ENCODE assay signal across 8 mouse cellular contexts in genomic region chr11:8692536-8693471, GRCm38 (mm10). TPM values are rescaled to one million over a fixed set of nuclear protein-coding genes. Genes with fewer than 3 reads are reported as not detected.
DNase-seq lines count a peak whose midpoint lies in the region; ATAC-seq lines count a peak whose summit lies in the region.

No protein-coding gene starts in this region.

- H3K36me3 ChIP-seq in heart, embryonic 13.5 days, result no peaks in the 10 kb centered on the region
- H3K36me3 ChIP-seq in forebrain, embryonic 14.5 days (ENCODE audit: control insufficient read depth, insufficient read depth, low read length), result no peaks in the 10 kb centered on the region
- H3K36me3 ChIP-seq in liver, embryonic 13.5 days, result no peaks in the 10 kb centered on the region
- no peaks in the 10 kb centered on the region for H3K36me3 ChIP-seq in stomach, embryonic 15.5 days

- 9% methylated on average over 16 of the region's 16 CpGs for WGBS in heart, embryonic 13.5 days
- 1% methylated on average over 16 of the region's 16 CpGs for WGBS in forebrain, embryonic 14.5 days
- WGBS in liver, embryonic 13.5 days (ENCODE audit: insufficient replicate concordance), result 44% methylated on average over 16 of the region's 16 CpGs
- 12% methylated on average over 16 of the region's 16 CpGs for WGBS in stomach, embryonic 15.5 days

- no peak for DNase-seq in heart, adult 11 months
- DNase-seq in Muller cell, postnatal 12 days (ENCODE audit: inconsistent ontology term), result peak; percentile 63
- DNase-seq in forebrain, embryonic 14.5 days (ENCODE audit: low spot score), result peak; percentile 80
- no peak for DNase-seq in liver, embryonic 13.5 days
- no peak for DNase-seq in right cerebral cortex, adult 18-20 months
- DNase-seq in frontal cortex, postnatal 14 days (ENCODE audit: low spot score in 2 of 2), result no peak

- peaks cover 28% of the 10 kb centered on the region for H3K4me1 ChIP-seq in heart, embryonic 13.5 days
- H3K4me1 ChIP-seq in forebrain, embryonic 14.5 days (ENCODE audit: control insufficient read depth, insufficient read depth, low read length), result peaks cover 23% of the 10 kb centered on the region
- peaks cover 5% of the 10 kb centered on the region; the same call in 1 of the 2 replicates for H3K4me1 ChIP-seq in liver, embryonic 13.5 days (replicated peaks)
- peaks cover 21% of the 10 kb centered on the region for H3K4me1 ChIP-seq in stomach, embryonic 15.5 days

- H3K4me3 ChIP-seq in heart, embryonic 13.5 days, result peak overlapping the region; percentile 13; the same call in 1 of the 2 replicates
- no peak overlapping the region for H3K4me3 ChIP-seq in forebrain, embryonic 14.5 days (ENCODE audit: low read depth, low read length)
- no peak overlapping the region for H3K4me3 ChIP-seq in liver, embryonic 13.5 days (replicated peaks)
- no peak overlapping the region for H3K4me3 ChIP-seq in stomach, embryonic 15.5 days (replicated peaks)

- peak overlapping the region; percentile 53 for H3K9ac ChIP-seq in heart, embryonic 13.5 days
- H3K9ac ChIP-seq in forebrain, embryonic 14.5 days (ENCODE audit: low read length), result 0 out of 2 replicates have a peak overlapping the region, but pooled peaks have one; percentile 21
- no peak overlapping the region for H3K9ac ChIP-seq in liver, embryonic 13.5 days
- H3K9ac ChIP-seq in stomach, embryonic 15.5 days, result no peak overlapping the region

- peak overlapping the region; percentile 86 for H3K27ac ChIP-seq in heart, embryonic 13.5 days (replicated peaks)
- H3K27ac ChIP-seq in forebrain, embryonic 14.5 days (ENCODE audit: low read depth, low read length), result peak overlapping the region; percentile 66
- peak overlapping the region; percentile 39 for H3K27ac ChIP-seq in liver, embryonic 13.5 days
- H3K27ac ChIP-seq in stomach, embryonic 15.5 days, result peak overlapping the region; percentile 79

- no peaks in the 10 kb centered on the region for H3K27me3 ChIP-seq in heart, embryonic 13.5 days (replicated peaks)
- H3K27me3 ChIP-seq in forebrain, embryonic 14.5 days (replicated peaks; ENCODE audit: control insufficient read depth, insufficient read depth, low read length), result no peaks in the 10 kb centered on the region
- no peaks in the 10 kb centered on the region for H3K27me3 ChIP-seq in liver, embryonic 13.5 days
- H3K27me3 ChIP-seq in stomach, embryonic 15.5 days (replicated peaks), result no peaks in the 10 kb centered on the region

- ATAC-seq in heart, embryonic 13.5 days (ENCODE audit: extremely low read depth, insufficient number of reproducible peaks, low FRiP score, low TSS enrichment), result peak; percentile 35; the same call in 1 of the 2 replicates
- ATAC-seq in forebrain, embryonic 14.5 days, result peak; percentile 87
- peak; percentile 55 for ATAC-seq in liver, embryonic 13.5 days (ENCODE audit: low read depth)
- peak; percentile 70 for ATAC-seq in stomach, embryonic 15.5 days (ENCODE audit: insufficient read depth, low FRiP score, low read depth)

- peak overlapping the region; percentile 60 for H3K4me2 ChIP-seq in heart, embryonic 13.5 days
- peak overlapping the region; percentile 34 for H3K4me2 ChIP-seq in forebrain, embryonic 14.5 days (ENCODE audit: low read length)
- peak overlapping the region; percentile 12 for H3K4me2 ChIP-seq in liver, embryonic 13.5 days
- H3K4me2 ChIP-seq in stomach, embryonic 15.5 days, result peak overlapping the region; percentile 17

- H3K9me3 ChIP-seq in heart, embryonic 13.5 days, result no peaks in the 10 kb centered on the region
- no peaks in the 10 kb centered on the region for H3K9me3 ChIP-seq in forebrain, embryonic 14.5 days (replicated peaks; ENCODE audit: control insufficient read depth, low read length)
- no peaks in the 10 kb centered on the region for H3K9me3 ChIP-seq in liver, embryonic 13.5 days (replicated peaks)
- H3K9me3 ChIP-seq in stomach, embryonic 15.5 days, result no peaks in the 10 kb centered on the region

RNA-seq across cellular contexts. Expression of gene Tns3, which starts 28.5 kb away (rescaled TPM):
- 14.5 and 15.2 TPM in 2 replicates for polyA plus RNA-seq in heart, embryonic 13.5 days (2015; fragmentation: Nextera tagmentation; extraction: Ambion mirVana)
- 4.4 and 5.2 TPM in 2 replicates for polyA plus RNA-seq in forebrain, embryonic 14.5 days (2014; fragmentation: Nextera tagmentation; extraction: Ambion mirVana)
- 2.8 and 3.2 TPM in 2 replicates for polyA plus RNA-seq in liver, embryonic 13.5 days (2015; fragmentation: Nextera tagmentation; extraction: Ambion mirVana)
- 26.9 and 28.9 TPM in 2 replicates for polyA plus RNA-seq in stomach, embryonic 15.5 days (2015; fragmentation: Nextera tagmentation; extraction: Ambion mirVana)

Comparison
In these comparisons a context has a peak if more than half of its experiments do, and no peak if none do; other contexts are left out.
1. ATAC-seq: peak in every context shown above with its lines; median percentile 87 in forebrain, embryonic 14.5 days; 70 in stomach, embryonic 15.5 days; 55 in liver, embryonic 13.5 days; 35 in heart, embryonic 13.5 days.
2. H3K9ac ChIP-seq: peak in heart, embryonic 13.5 days (single experiment) and forebrain, embryonic 14.5 days (single experiment); none in liver, embryonic 13.5 days (single experiment) and stomach, embryonic 15.5 days (single experiment).
3. DNase-seq: peak in Muller cell, postnatal 12 days (single experiment) and forebrain, embryonic 14.5 days (single experiment); none in heart, adult 11 months (single experiment), liver, embryonic 13.5 days (single experiment), right cerebral cortex, adult 18-20 months (single experiment) and frontal cortex, postnatal 14 days (0 of 2).
4. Peak in every context shown above with its lines, with median percentiles within 50 percentile points of each other: H3K27ac ChIP-seq and H3K4me2 ChIP-seq.